In genomic region chr19:3376966-3377715, GRCm38 (mm10) we compare ENCODE assay signal across 11 mouse cellular contexts. TPM values are rescaled to one million over a fixed set of nuclear protein-coding genes. Genes with fewer than 3 reads are reported as not detected.
DNase-seq lines count a peak whose midpoint lies in the region; ATAC-seq and TF ChIP-seq lines count a peak whose summit lies in the region.
"Had no signal": no experiment of that assay in that cellular context is flagged by ENCODE, and none has a peak within 500 bp of the region (broad histone marks: within the 10 kb centered on the region; RNA-seq: fewer than 3 reads in every experiment).

No protein-coding gene starts in this region.

- no peaks in the 10 kb centered on the region for H3K36me3 ChIP-seq in midbrain, embryonic 16.5 days (ENCODE audit: control insufficient read depth, insufficient read depth, low read length)
- H3K36me3 ChIP-seq in hindbrain, embryonic 11.5 days (ENCODE audit: control insufficient read depth, insufficient read depth, low read length), result no peaks in the 10 kb centered on the region

- no peak for TF ChIP-seq CTCF in embryonic fibroblast, embryonic 13.5 days (IDR thresholded peaks at IDR 0.05; ENCODE audit: borderline replicate concordance, insufficient read depth, low read length)

- H3K27ac ChIP-seq in embryonic fibroblast, embryonic 13.5 days (ENCODE audit: insufficient read depth, low read length), result peak overlapping the region; percentile 49
- H3K27ac ChIP-seq in midbrain, embryonic 16.5 days (ENCODE audit: low read length), result no peak overlapping the region
- no peak overlapping the region for H3K27ac ChIP-seq in hindbrain, embryonic 11.5 days (ENCODE audit: low read depth, low read length)
- H3K27ac ChIP-seq: liver, embryonic 14.5 days had no signal

- 38% methylated on average over 4 of the region's 4 CpGs for WGBS in midbrain, embryonic 16.5 days
- 40% methylated on average over 4 of the region's 4 CpGs for WGBS in hindbrain, embryonic 11.5 days

- peak; percentile 62 for DNase-seq in testis, postnatal 10 days (ENCODE audit: low spot score)
- no peak for DNase-seq in testis, postnatal 14 days (ENCODE audit: low spot score)
- DNase-seq in lung, postnatal 10 days, result peak; percentile 76
- DNase-seq in layer of hippocampus, adult 9-10 months (ENCODE audit: low spot score), result no peak
- no peak for DNase-seq in hindbrain, embryonic 11.5 days (ENCODE audit: low spot score)
- DNase-seq: cerebellum, postnatal 36 days; right cerebral cortex, adult 18-20 months had no signal

- ATAC-seq in midbrain, embryonic 16.5 days, result no peak
- ATAC-seq in hindbrain, embryonic 11.5 days (ENCODE audit: low FRiP score), result no peak
- ATAC-seq: Patski had no signal

- H3K4me3 ChIP-seq in embryonic fibroblast, embryonic 13.5 days (ENCODE audit: insufficient read depth, low read length), result no peak overlapping the region
- H3K4me3 ChIP-seq in midbrain, embryonic 16.5 days (ENCODE audit: low read depth, low read length), result no peak overlapping the region
- H3K4me3 ChIP-seq in hindbrain, embryonic 11.5 days (ENCODE audit: low read depth, low read length), result no peak overlapping the region

- H3K9ac ChIP-seq in midbrain, embryonic 16.5 days (ENCODE audit: low read depth, low read length), result no peak overlapping the region
- no peak overlapping the region for H3K9ac ChIP-seq in hindbrain, embryonic 11.5 days (ENCODE audit: low read depth, low read length)
- H3K9ac ChIP-seq: liver, embryonic 14.5 days had no signal

- H3K27me3 ChIP-seq in midbrain, embryonic 16.5 days (ENCODE audit: control insufficient read depth, insufficient read depth, low read depth, low read length), result no peaks in the 10 kb centered on the region
- H3K27me3 ChIP-seq in hindbrain, embryonic 11.5 days (ENCODE audit: control insufficient read depth, insufficient read depth, low read length), result no peaks in the 10 kb centered on the region
- H3K27me3 ChIP-seq: Patski had no signal

- no peaks in the 10 kb centered on the region for H3K9me3 ChIP-seq in midbrain, embryonic 16.5 days (replicated peaks; ENCODE audit: control insufficient read depth, low read length, poor library complexity, severe bottlenecking)
- H3K9me3 ChIP-seq in hindbrain, embryonic 11.5 days (ENCODE audit: control insufficient read depth, low read length), result no peaks in the 10 kb centered on the region

- no peak for TF ChIP-seq POLR2A in embryonic fibroblast, embryonic 13.5 days (IDR thresholded peaks at IDR 0.05; ENCODE audit: low read depth, low read length)

- H3K4me2 ChIP-seq in midbrain, embryonic 16.5 days (ENCODE audit: low read length), result no peak overlapping the region
- no peak overlapping the region for H3K4me2 ChIP-seq in hindbrain, embryonic 11.5 days (replicated peaks; ENCODE audit: low read depth, low read length)

- H3K4me1 ChIP-seq in embryonic fibroblast, embryonic 13.5 days (ENCODE audit: control insufficient read depth, insufficient read depth, low read length), result peaks cover 2% of the 10 kb centered on the region; the same call in 1 of the 2 replicates
- H3K4me1 ChIP-seq in midbrain, embryonic 16.5 days (ENCODE audit: control insufficient read depth, insufficient read depth, low read length), result no peaks in the 10 kb centered on the region
- no peaks in the 10 kb centered on the region for H3K4me1 ChIP-seq in hindbrain, embryonic 11.5 days (replicated peaks; ENCODE audit: control insufficient read depth, insufficient read depth, low read length)

RNA-seq across cellular contexts. Expression of gene Tesmin, which starts 11.5 kb away (rescaled TPM):
- polyA plus RNA-seq in embryonic fibroblast, embryonic 13.5 days (2011; ENCODE audit: insufficient read length, low read depth, missing spikeins), result 0.30 and 0.61 TPM in 2 replicates
- 0.81 and 0.84 TPM in 2 replicates for polyA plus RNA-seq in midbrain, embryonic 16.5 days (2015; fragmentation: Nextera tagmentation; extraction: Ambion mirVana)
- polyA plus RNA-seq in hindbrain, embryonic 11.5 days (2014; fragmentation: Nextera tagmentation; extraction: Ambion mirVana), result 0.36 and 0.38 TPM in 2 replicates

RNA-seq across cellular contexts. Expression of gene Gal, which starts 37.2 kb away (rescaled TPM):
- not detected in 2 replicates for polyA plus RNA-seq in embryonic fibroblast, embryonic 13.5 days (2011; ENCODE audit: insufficient read length, low read depth, missing spikeins)
- 15.6 and 16.6 TPM in 2 replicates for polyA plus RNA-seq in midbrain, embryonic 16.5 days (2015; fragmentation: Nextera tagmentation; extraction: Ambion mirVana)
- 1.3 and 3.5 TPM in 2 replicates for polyA plus RNA-seq in hindbrain, embryonic 11.5 days (2014; fragmentation: Nextera tagmentation; extraction: Ambion mirVana)
- polyA plus RNA-seq: Patski had no signal

RNA-seq across cellular contexts. Expression of gene Cpt1a, which starts 55.0 kb away (rescaled TPM):
- 35.2 and 38.0 TPM in 2 replicates for polyA plus RNA-seq in embryonic fibroblast, embryonic 13.5 days (2011; ENCODE audit: insufficient read length, low read depth, missing spikeins)
- polyA plus RNA-seq in midbrain, embryonic 16.5 days (2015; fragmentation: Nextera tagmentation; extraction: Ambion mirVana), result 14.9 and 15.1 TPM in 2 replicates
- 6.6 and 8.8 TPM in 2 replicates for polyA plus RNA-seq in hindbrain, embryonic 11.5 days (2014; fragmentation: Nextera tagmentation; extraction: Ambion mirVana)

Comparison
In these comparisons a context has a peak if more than half of its experiments do, and no peak if none do; other contexts are left out.
1. DNase-seq: peak in testis, postnatal 10 days (single experiment) and lung, postnatal 10 days (single experiment); none in testis, postnatal 14 days (single experiment), layer of hippocampus, adult 9-10 months (single experiment) and hindbrain, embryonic 11.5 days (single experiment).